ENCODE assay signal across 14 mouse cellular contexts in the genomic region with DNA sequence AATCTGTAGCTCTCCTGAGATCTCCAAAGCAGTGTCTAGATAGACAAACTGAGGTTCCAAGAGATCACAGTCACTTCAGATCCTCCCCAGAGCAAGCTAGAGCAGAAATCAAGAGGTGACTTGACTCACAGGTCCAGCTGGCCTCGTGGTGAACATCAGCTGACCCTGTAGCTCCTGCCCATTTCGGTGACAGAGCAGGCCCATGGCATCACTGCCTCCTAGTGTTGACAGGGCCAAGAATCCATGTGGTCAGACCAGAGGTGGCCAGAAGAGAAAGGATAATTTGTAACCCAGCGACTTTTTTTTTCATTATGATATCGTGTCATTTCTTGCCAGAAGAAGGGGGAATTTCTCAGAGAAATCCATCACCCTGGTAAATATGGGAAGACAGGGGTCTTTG. TPM values are rescaled to one million over a fixed set of nuclear protein-coding genes. Genes with fewer than 3 reads are reported as not detected.
DNase-seq lines count a peak whose midpoint lies in the region; ATAC-seq and TF ChIP-seq lines count a peak whose summit lies in the region.
"Had no signal": no experiment of that assay in that cellular context is flagged by ENCODE, and none has a peak within 500 bp of the region (broad histone marks: within the 10 kb centered on the region; RNA-seq: fewer than 3 reads in every experiment).

No protein-coding gene starts in this region.

- DNase-seq in CD4-positive, CD25-positive, alpha-beta regulatory T cell, adult 2 months (ENCODE audit: low read depth, low spot score) = peak; percentile 17
- no peak for DNase-seq in kidney, adult 2 months
- no peak for DNase-seq in kidney, postnatal 10 days
- DNase-seq in 416B (ENCODE audit: low read depth) = peak; percentile 96
- DNase-seq in thymus, postnatal 36 days = no peak
- no peak for DNase-seq in spleen, postnatal 10 days (ENCODE audit: low spot score in 2 of 2)
- DNase-seq: cerebellum, postnatal 36 days; gastrocnemius, postnatal 10 days; left cerebral cortex, postnatal 4 days; right cerebral cortex, postnatal 14 days had no signal

- H3K4me1 ChIP-seq in kidney, adult 2 months (ENCODE audit: control insufficient read depth, insufficient read depth, low read length) = peaks cover 2% of the 10 kb centered on the region; the same call in 1 of the 2 replicates

- 62% methylated on average over 4 of the region's 4 CpGs for WGBS in kidney, adult 2 months
- WGBS in macrophage (ENCODE audit: missing documents) = 8% methylated on average over 4 of the region's 4 CpGs

- no peak for ATAC-seq in CD4-positive, CD25-positive, alpha-beta regulatory T cell, adult 4 months

- no peaks in the 10 kb centered on the region for H3K27me3 ChIP-seq in kidney, adult 2 months (replicated peaks; ENCODE audit: control insufficient read depth, insufficient read depth, low read length)

- H3K36me3 ChIP-seq in kidney, adult 2 months (ENCODE audit: control insufficient read depth, insufficient read depth, low read length) = no peaks in the 10 kb centered on the region
- no peaks in the 10 kb centered on the region for H3K36me3 ChIP-seq in macrophage (ENCODE audit: inconsistent target)

- H3K79me2 ChIP-seq in macrophage (ENCODE audit: inconsistent target) = no peaks in the 10 kb centered on the region

- no peak overlapping the region for H3K4me3 ChIP-seq in kidney, adult 2 months (ENCODE audit: insufficient read depth, low read depth, low read length)
- no peak overlapping the region for H3K4me3 ChIP-seq in macrophage (ENCODE audit: inconsistent target)

- TF ChIP-seq CTCF in kidney, adult 2 months (conservative IDR thresholded peaks at IDR 0.05; ENCODE audit: insufficient read depth, insufficient read length, low read depth, low read length) = peak; percentile 58

- H3K27ac ChIP-seq in kidney, adult 2 months (ENCODE audit: insufficient read depth, low read depth, low read length) = no peak overlapping the region
- peak overlapping the region; percentile 44 for H3K27ac ChIP-seq in macrophage
- H3K27ac ChIP-seq: hindbrain, embryonic 14.5 days had no signal

- TF ChIP-seq POLR2A in kidney, adult 2 months (IDR thresholded peaks at IDR 0.05; ENCODE audit: low read depth, low read length) = no peak

RNA-seq across cellular contexts. Expression of a gene that starts 30.2 kb away (rescaled TPM):
- 1 to 10 TPM; 2.8 to 3.0 TPM for polyA plus RNA-seq in CD4-positive, CD25-positive, alpha-beta regulatory T cell, adult 4 months (2017; shearing (Covaris generic))
- polyA plus RNA-seq in kidney, adult 2 months (2012; rRNA removed) = 0.77 and 1.1 TPM in 2 replicates
- not detected for total RNA-seq in macrophage (2018; cell fraction: chromatin; rRNA removed)
- under 1 TPM in 23 of 26 experiments, not detected in 3; 0.05 to 0.44 (median 0.17) TPM for total RNA-seq in macrophage (2018; cell fraction: cytosol; rRNA removed)
- total RNA-seq in macrophage (2018; cell fraction: nucleus; rRNA removed) = 1 to 10 TPM in 1 of 26 experiments, under 1 TPM in 10, not detected in 15; 0.17 to 1.0 (median 0.48) TPM
- polyA plus RNA-seq in macrophage (2018) = 0.09 to 0.39 TPM in 2 of 3 replicates, not detected in the other
- total RNA-seq: gastrocnemius, postnatal 10 days; left cerebral cortex, postnatal 4 days had no signal
- polyA plus RNA-seq: neural tube, embryonic 11.5 days had no signal

Comparison
In these comparisons a context has a peak if more than half of its experiments do, and no peak if none do; other contexts are left out.
1. DNase-seq: peak in CD4-positive, CD25-positive, alpha-beta regulatory T cell, adult 2 months (single experiment) and 416B (single experiment); none in kidney, adult 2 months (single experiment), kidney, postnatal 10 days (single experiment), thymus, postnatal 36 days (0 of 2) and spleen, postnatal 10 days (0 of 2).